Mouse (Mus musculus) B cell, adult (primary cell): ENCODE results near the gene Hoxb1. TPM values are rescaled to one million over a fixed set of nuclear protein-coding genes. Genes with fewer than 3 reads are reported as not detected.

Source experiments
- total RNA-seq: library from RNA; stranded (reverse); gene quantifications from 4 replicates; pipeline ENCODE4 v1.2.4, GENCODE M21; 2023; ENCODE audit not compliant: inconsistent age

Gene Hoxb1
- not detected in 4 replicates for total RNA-seq

DNA sequence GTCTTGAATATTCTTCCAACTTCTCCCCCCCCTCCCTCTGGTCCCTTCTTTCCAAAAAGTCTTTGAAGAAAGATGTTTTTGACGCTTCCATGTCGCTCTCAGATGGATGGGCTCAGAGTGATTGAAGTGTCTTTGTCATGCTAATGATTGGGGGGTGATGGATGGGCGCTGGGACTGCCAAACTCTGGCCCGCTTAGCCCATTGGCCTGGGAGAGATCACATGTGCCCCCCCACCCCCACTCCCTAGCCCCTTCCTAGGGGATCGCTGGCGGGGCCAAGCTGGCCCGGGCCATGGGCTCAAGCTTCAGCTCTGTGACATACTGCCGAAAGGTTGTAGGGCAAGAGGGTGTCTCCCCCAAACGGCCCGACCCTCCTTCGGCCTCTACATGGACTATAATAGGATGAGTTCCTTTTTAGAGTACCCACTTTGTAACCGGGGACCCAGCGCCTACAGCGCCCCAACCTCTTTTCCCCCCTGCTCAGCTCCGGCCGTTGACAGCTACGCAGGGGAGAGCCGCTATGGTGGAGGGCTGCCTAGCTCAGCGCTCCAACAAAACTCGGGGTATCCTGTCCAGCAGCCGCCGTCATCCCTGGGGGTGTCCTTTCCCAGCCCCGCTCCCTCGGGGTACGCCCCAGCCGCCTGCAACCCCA is at the start of gene Hoxb1:
Hoxb1 (plus strand) TSS at position 312 of the 651 bp plus-strand sequence.

DNA sequence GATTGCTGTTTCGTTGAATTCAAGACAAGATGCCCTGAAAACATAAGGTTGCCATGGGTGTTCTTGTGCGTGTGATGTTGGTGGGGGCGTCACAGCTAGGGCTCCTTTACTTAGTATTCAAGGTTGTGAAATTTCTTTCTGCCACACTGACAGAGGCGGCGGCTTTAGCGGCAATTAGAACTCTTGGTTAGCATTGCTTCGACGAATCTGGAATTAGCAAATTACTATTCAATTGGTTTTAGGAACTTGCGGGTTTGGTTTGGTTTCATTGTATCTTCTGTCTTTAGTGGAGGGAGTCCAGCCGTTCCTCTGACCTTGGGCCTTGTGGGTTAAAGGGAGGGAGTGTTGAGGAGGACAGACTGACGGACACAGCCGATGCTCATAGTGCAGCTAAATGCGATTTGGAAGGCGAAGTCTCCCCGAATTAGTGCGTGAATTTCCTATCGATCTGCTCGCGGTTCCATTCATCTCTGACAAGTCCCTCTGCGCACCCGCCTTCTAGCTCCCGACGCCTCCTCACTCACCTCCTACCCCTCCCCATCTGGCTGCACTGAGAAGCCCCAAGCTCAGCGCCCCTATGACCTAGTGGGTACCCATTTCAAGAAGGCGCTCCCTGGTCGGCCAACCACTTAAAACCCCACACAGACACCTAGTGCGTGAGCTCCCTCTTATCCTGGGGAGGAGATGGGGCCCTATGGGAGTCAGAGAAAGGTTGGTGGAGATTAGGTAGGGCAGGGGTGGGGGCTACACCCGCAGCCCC is 47.8 kb upstream of the Hoxb1 start, which contains the start of gene Hoxb4:
Hoxb4 (plus strand) TSS at position 660 of the 760 bp plus-strand sequence.

GRCm38 (mm10) chr11:96323154-96323553 is 42.4 kb upstream of the Hoxb1 start, which contains the start of gene Hoxb3:
Gene Hoxb3 (plus strand): TSS chr11:96323326.

GRCm38 (mm10) chr11:96350341-96350624 is 15.3 kb upstream of the Hoxb1 start, which contains the start of gene Hoxb2:
Gene Hoxb2 (plus strand): TSS chr11:96350525.

Other genes with a start within 250 kb of the Hoxb1 start
- not detected in 4 replicates for gene Ttll6, start 232.0 kb upstream of the Hoxb1 start, total RNA-seq
- not detected in 4 replicates for gene Hoxb13, start 171.4 kb upstream of the Hoxb1 start, total RNA-seq
- gene Hoxb9, start 94.3 kb upstream of the Hoxb1 start, total RNA-seq, result not detected in 4 replicates
- not detected in 4 replicates for gene Hoxb8, start 83.8 kb upstream of the Hoxb1 start, total RNA-seq
- gene Hoxb7, start 79.1 kb upstream of the Hoxb1 start, total RNA-seq, result not detected in 4 replicates
- not detected in 4 replicates for gene Hoxb6, start 73.3 kb upstream of the Hoxb1 start, total RNA-seq
- not detected in 4 replicates for gene Hoxb5, start 62.4 kb upstream of the Hoxb1 start, total RNA-seq
- 1.6 to 2.9 TPM (median 2.5 TPM) in 4 replicates for gene Hoxb4, start 47.5 kb upstream of the Hoxb1 start, total RNA-seq
- gene Hoxb3, start 42.4 kb upstream of the Hoxb1 start, total RNA-seq, result 0.26 to 0.36 TPM in 2 of 4 replicates, not detected in the others
- not detected in 4 replicates for gene Hoxb2, start 15.2 kb upstream of the Hoxb1 start, total RNA-seq
- 1.9 to 5.1 TPM (median 2.9 TPM) in 4 replicates for gene Skap1, start 98.8 kb downstream of the Hoxb1 start, total RNA-seq